Mouse (Mus musculus) forebrain, embryonic 16.5 days (tissue): ENCODE results near the gene B3gnt2. TPM values are rescaled to one million over a fixed set of nuclear protein-coding genes. Genes with fewer than 3 reads are reported as not detected.

Experiments
- ATAC-seq: fragments of 200-750 bp; cut with Nextera tagmentation; 2 replicates; pipeline ENCODE4 v1.8.0; 2017; ENCODE audit warnings: mild to moderate bottlenecking, moderate library complexity
- H3K27ac ChIP-seq: fragments of 300-500 bp; sonication (generic); 2 replicates; pipeline ENCODE4 v1.5.1; 2014; ENCODE audit warnings: low read length, control low read depth
- H3K27me3 ChIP-seq: fragments of 300-500 bp; sonication (generic); replicated peaks from 2 replicates; pipeline ENCODE4 v1.6.1; 2014; ENCODE audit warnings: low read length; ENCODE audit not compliant: control insufficient read depth, insufficient read depth
- H3K36me3 ChIP-seq: fragments of 300-500 bp; sonication (generic); 2 replicates; pipeline ENCODE4 v1.6.1; 2014; ENCODE audit not compliant: control insufficient read depth, insufficient read depth
- H3K4me1 ChIP-seq: fragments of 300-500 bp; sonication (generic); replicated peaks from 2 replicates; pipeline ENCODE4 v1.6.1; 2014; ENCODE audit warnings: low read length; ENCODE audit not compliant: control insufficient read depth, insufficient read depth
- H3K4me2 ChIP-seq: fragments of 300-500 bp; sonication (generic); 2 replicates; pipeline ENCODE4 v1.6.1; 2014; ENCODE audit warnings: mild to moderate bottlenecking, low read length, control low read depth
- H3K4me3 ChIP-seq: fragments of 300-500 bp; sonication (generic); replicated peaks from 2 replicates; pipeline ENCODE4 v1.5.1; 2014; ENCODE audit warnings: mild to moderate bottlenecking, low read length, control low read depth
- H3K9ac ChIP-seq: fragments of 300-500 bp; sonication (generic); replicated peaks from 2 replicates; pipeline ENCODE4 v1.6.1; 2014; ENCODE audit warnings: low read depth, low read length, control low read depth
- H3K9me3 ChIP-seq: fragments of 300-500 bp; sonication (generic); 2 replicates; pipeline ENCODE4 v1.6.1; 2016; ENCODE audit warnings: low read length; ENCODE audit not compliant: control insufficient read depth
- WGBS: fragments of 180-500 bp; shearing (Covaris S2); extraction: QIAGEN DNeasy Blood & Tissue Kit; methylation state at CpG from one replicate; pipeline ENCODE4 v1.1.7; 2014; 5-methylcytosine and 5-hydroxymethylcytosine counted together
- polyA plus RNA-seq: library from polyadenylated mRNA; unstranded; fragments of >200 nt; fragmentation: Nextera tagmentation; extraction: Ambion mirVana; gene quantifications from 2 replicates; pipeline ENCODE4 v1.2.1, GENCODE M21; 2015

Gene B3gnt2
- polyA plus RNA-seq, 1 experiment from 2014 or later: 3.1 TPM

DNA sequence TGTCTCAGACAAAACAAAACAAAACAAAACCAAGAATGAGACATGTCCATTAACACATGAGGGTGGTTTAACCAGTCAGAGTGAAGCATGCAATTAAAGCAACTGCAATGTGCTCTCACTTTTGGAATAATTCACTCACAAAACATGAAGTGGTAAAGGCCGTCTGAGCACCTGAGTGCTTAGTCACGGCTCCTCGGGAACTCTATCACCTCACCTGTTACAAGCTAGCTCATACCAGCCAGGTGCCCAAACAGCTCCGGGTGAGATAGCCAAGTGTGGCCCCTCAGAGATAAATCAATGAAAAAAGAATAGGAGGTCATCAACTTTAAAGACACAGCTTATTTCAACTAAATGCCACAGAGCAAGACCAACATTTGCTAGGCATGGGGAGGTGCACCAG, 6.2 kb downstream of the B3gnt2 start:
- Histone ChIP-seq H3K27me3 (peaks cover 18% of the 10 kb centered on the region), H3K9me3 (no peaks in the 10 kb centered on the region), H3K4me1 (peaks cover 11% of the 10 kb centered on the region), H3K27ac (no peak overlapping the region), H3K9ac (no peak overlapping the region), H3K4me2 (no peak overlapping the region), H3K36me3 (no peaks in the 10 kb centered on the region), H3K4me3 (no peak overlapping the region)
- no peak for ATAC-seq
- WGBS: 88% methylated on average over 4 of the region's 4 CpGs

GRCm38 (mm10) chr11:22853477-22854157, 7.1 kb downstream of the B3gnt2 start:
- H3K4me2 ChIP-seq: no peak overlapping the region
- no peak overlapping the region for H3K9ac ChIP-seq
- WGBS: 55% methylated on average over 2 of the region's 2 CpGs
- no peak for ATAC-seq
- no peaks in the 10 kb centered on the region for H3K9me3 ChIP-seq
- no peak overlapping the region for H3K4me3 ChIP-seq
- H3K27ac ChIP-seq: no peak overlapping the region
- peaks cover 15% of the 10 kb centered on the region for H3K27me3 ChIP-seq
- no peaks in the 10 kb centered on the region for H3K36me3 ChIP-seq
- peaks cover 5% of the 10 kb centered on the region for H3K4me1 ChIP-seq

DNA sequence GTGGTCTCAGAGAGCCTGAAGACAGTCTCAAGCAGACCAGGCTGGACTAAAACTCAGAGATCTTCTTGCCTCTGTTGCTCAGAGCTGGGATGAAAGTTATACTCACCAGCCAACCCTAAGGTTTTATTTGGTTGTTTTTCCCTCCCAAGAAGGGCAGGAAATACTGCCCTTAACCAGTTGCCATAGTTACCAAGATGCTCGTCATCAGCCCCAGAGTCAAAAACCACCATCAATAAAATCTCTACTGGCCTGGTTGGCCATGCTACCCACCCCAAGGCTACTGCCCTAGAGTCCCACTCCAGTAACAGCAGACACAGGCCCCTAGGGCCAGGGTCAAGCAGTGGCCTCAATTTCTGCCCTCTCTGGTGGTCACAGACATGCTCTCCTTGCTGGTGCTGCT, 8.3 kb downstream of the B3gnt2 start:
- 71% methylated on average over 1 of the region's 1 CpGs for WGBS
- H3K9ac ChIP-seq: no peak overlapping the region
- H3K27me3 ChIP-seq: peaks cover 9% of the 10 kb centered on the region
- ATAC-seq: no peak
- no peak overlapping the region for H3K27ac ChIP-seq
- no peaks in the 10 kb centered on the region for H3K4me1 ChIP-seq
- H3K36me3 ChIP-seq: no peaks in the 10 kb centered on the region
- no peak overlapping the region for H3K4me3 ChIP-seq
- no peaks in the 10 kb centered on the region for H3K9me3 ChIP-seq
- no peak overlapping the region for H3K4me2 ChIP-seq

- H3K4me3 ChIP-seq: no peak overlapping the region
- ATAC-seq: no peak
- H3K36me3 ChIP-seq: no peaks in the 10 kb centered on the region
- H3K9ac ChIP-seq: no peak overlapping the region
- H3K4me1 ChIP-seq: no peaks in the 10 kb centered on the region
- WGBS: 53% methylated on average over 4 of the region's 4 CpGs
- H3K27me3 ChIP-seq: 0 out of 2 replicates have a peak, but pooled peaks cover 1% of the 10 kb centered on the region
- no peak overlapping the region for H3K4me2 ChIP-seq
- H3K27ac ChIP-seq: no peak overlapping the region
- no peaks in the 10 kb centered on the region for H3K9me3 ChIP-seq
These were observed 9.3 kb downstream of the B3gnt2 start for GRCm38 (mm10) chr11:22851416-22851815.

DNA sequence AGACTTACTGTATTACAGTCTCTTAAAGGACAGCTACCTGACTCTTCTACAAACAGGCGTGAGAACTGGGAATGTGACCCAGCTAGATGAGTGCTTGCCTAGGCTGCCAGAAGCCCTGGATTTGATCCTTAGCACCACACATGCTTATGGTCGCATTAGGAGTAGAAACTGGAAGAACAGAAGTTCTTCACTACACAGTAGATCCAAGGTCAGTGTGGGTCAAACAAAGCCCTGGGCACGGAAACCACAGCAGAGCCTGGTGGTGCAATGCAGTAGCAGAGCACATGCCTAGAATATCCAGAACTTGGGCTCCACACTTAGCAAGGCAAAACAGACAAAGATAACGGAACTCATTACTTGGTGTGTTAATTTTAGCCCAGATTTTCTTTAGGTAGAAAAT, 10.7 kb downstream of the B3gnt2 start:
- H3K9ac ChIP-seq: no peak overlapping the region
- H3K27ac ChIP-seq: no peak overlapping the region
- H3K27me3 ChIP-seq: no peaks in the 10 kb centered on the region
- no peaks in the 10 kb centered on the region for H3K4me1 ChIP-seq
- WGBS: 83% methylated on average over 4 of the region's 4 CpGs
- no peak overlapping the region for H3K4me3 ChIP-seq
- H3K4me2 ChIP-seq: no peak overlapping the region
- no peaks in the 10 kb centered on the region for H3K36me3 ChIP-seq
- ATAC-seq: no peak
- no peaks in the 10 kb centered on the region for H3K9me3 ChIP-seq

GRCm38 (mm10) chr11:22848649-22849195, 12.0 kb downstream of the B3gnt2 start:
- H3K9me3 ChIP-seq: no peaks in the 10 kb centered on the region
- no peak overlapping the region for H3K27ac ChIP-seq
- H3K4me1 ChIP-seq: no peaks in the 10 kb centered on the region
- WGBS: 82% methylated on average over 5 of the region's 5 CpGs
- no peak overlapping the region for H3K9ac ChIP-seq
- no peaks in the 10 kb centered on the region for H3K27me3 ChIP-seq
- no peaks in the 10 kb centered on the region for H3K36me3 ChIP-seq
- no peak for ATAC-seq
- no peak overlapping the region for H3K4me3 ChIP-seq
- H3K4me2 ChIP-seq: no peak overlapping the region

GRCm38 (mm10) chr11:22847732-22848648, 12.8 kb downstream of the B3gnt2 start:
- no peaks in the 10 kb centered on the region for H3K27me3 ChIP-seq
- no peaks in the 10 kb centered on the region for H3K9me3 ChIP-seq
- H3K4me1 ChIP-seq: no peaks in the 10 kb centered on the region
- no peak for ATAC-seq
- H3K4me3 ChIP-seq: no peak overlapping the region
- H3K27ac ChIP-seq: no peak overlapping the region
- no peaks in the 10 kb centered on the region for H3K36me3 ChIP-seq
- H3K9ac ChIP-seq: no peak overlapping the region
- no peak overlapping the region for H3K4me2 ChIP-seq
- WGBS: 69% methylated on average over 8 of the region's 8 CpGs

- Histone ChIP-seq H3K9me3 (no peaks in the 10 kb centered on the region), H3K4me3 (no peak overlapping the region), H3K9ac (no peak overlapping the region), H3K4me1 (no peaks in the 10 kb centered on the region), H3K4me2 (no peak overlapping the region), H3K27ac (no peak overlapping the region), H3K36me3 (no peaks in the 10 kb centered on the region), H3K27me3 (no peaks in the 10 kb centered on the region)
- no peak for ATAC-seq
- WGBS: 74% methylated on average over 8 of the region's 8 CpGs
These were observed 13.6 kb downstream of the B3gnt2 start for GRCm38 (mm10) chr11:22846960-22847731.
